Mouse (Mus musculus) bone marrow macrophage, adult 2 months (primary cell): ENCODE data around the gene Rpl36. TPM values are rescaled to one million over a fixed set of nuclear protein-coding genes. Genes with fewer than 3 reads are reported as not detected.
"Not testable (repeated sequence)": the region's sequence is repeated elsewhere in the genome, so short reads cannot be mapped to it uniquely, and the experiment has no call there.

Experiments
- H3K27ac ChIP-seq: 2 replicates; pipeline ENCODE4 v1.5.1; 2012; ENCODE audit warnings: low read depth, low read length; ENCODE audit not compliant: insufficient read depth
- H3K4me1 ChIP-seq: 2 replicates; pipeline ENCODE4 v1.6.1; 2012; ENCODE audit warnings: low read length; ENCODE audit not compliant: control insufficient read depth, insufficient read depth
- H3K4me3 ChIP-seq: 2 replicates; pipeline ENCODE4 v1.5.1; 2012; ENCODE audit warnings: mild to moderate bottlenecking, low read length, moderate library complexity; ENCODE audit not compliant: insufficient read depth
- CTCF ChIP-seq: IDR thresholded peaks from 2 replicates; pipeline ENCODE4 v1.5.1; 2012; ENCODE audit warnings: low read depth, mild to moderate bottlenecking, low read length, moderate library complexity
- POLR2A ChIP-seq: IDR thresholded peaks from 2 replicates; pipeline ENCODE4 v1.6.1; 2012; ENCODE audit warnings: mild to moderate bottlenecking, low read depth, low read length, borderline replicate concordance
- polyA plus RNA-seq: library from polyadenylated mRNA; stranded (reverse); fragments of >200 nt; gene quantifications from 2 replicates; pipeline ENCODE4 v1.2.4, GENCODE M21; 2012; ENCODE audit not compliant: missing spikeins, insufficient read depth, insufficient read length

The Rpl36 gene
- polyA plus RNA-seq, 1 experiment, result 507 TPM

DNA sequence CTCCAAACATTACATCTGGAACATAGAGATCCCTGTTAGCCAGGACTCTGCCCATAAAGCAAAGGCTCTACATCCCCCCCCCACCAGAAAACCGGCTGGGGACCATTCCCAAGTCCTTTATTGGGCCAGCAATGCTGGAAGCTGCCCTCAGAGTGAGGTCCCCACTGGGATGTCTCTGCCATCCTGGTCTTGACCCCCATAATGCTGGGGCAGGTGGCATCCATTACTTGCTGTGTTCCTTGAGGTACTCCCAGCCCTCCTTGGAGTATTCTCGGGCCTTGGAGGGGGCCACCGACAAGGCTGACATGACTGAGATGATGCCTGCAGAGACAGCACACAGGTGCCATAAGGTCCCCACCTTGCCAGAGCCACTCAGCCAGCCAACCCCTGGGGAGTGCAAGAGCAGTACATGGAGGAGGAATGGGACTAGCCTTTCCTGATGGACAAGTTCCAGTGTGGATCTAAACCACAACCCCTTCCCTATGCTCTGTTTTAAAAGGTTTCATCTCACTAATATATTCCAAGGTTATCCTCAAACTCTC lies 5.6 kb upstream of the Rpl36 start:
- Histone ChIP-seq H3K4me3 (no peak overlapping the region), H3K27ac (no peak overlapping the region), H3K4me1 (peaks cover 19% of the 10 kb centered on the region)
- TF ChIP-seq POLR2A (no peak), CTCF (no peak)

DNA sequence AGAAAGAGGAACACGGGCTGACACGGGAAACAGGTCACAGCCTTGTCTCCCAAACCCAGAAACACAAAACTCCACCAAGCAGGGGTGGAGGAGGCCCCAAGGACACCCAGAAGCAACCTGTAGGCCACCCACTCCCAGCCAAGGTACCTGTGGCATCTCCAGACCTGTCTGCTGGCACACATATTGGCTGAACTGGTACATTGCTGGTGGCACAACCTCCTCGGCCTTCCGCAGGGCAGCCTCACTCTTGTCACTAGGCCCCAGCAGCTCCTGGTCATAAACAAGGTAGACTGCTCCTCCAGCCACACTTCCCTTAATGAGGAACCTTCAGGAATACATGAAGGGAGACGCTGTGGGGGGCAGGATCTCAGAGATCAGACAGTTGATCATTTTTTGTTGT lies 4.5 kb upstream of the Rpl36 start:
- H3K27ac ChIP-seq, result no peak overlapping the region; the same call in 1 of the 2 replicates
- peak overlapping the region; percentile 76 for H3K4me3 ChIP-seq
- TF ChIP-seq POLR2A (no peak), CTCF (no peak)
- peaks cover 19% of the 10 kb centered on the region for H3K4me1 ChIP-seq

- TF ChIP-seq CTCF (no peak), POLR2A (no peak)
- Histone ChIP-seq H3K4me3 (peak within 1 kb of the TSS; percentile 76), H3K4me1 (peaks cover 19% of the 10 kb centered on the region), H3K27ac (peak within 1 kb of the TSS; percentile 64)
Observed at GRCm38 (mm10) chr17:56609452-56610171, 3.6 kb upstream of the Rpl36 start, which contains the start of gene 2410015M20Rik. Gene 2410015M20Rik, minus strand, starts transcription at chr17:56609771.

DNA sequence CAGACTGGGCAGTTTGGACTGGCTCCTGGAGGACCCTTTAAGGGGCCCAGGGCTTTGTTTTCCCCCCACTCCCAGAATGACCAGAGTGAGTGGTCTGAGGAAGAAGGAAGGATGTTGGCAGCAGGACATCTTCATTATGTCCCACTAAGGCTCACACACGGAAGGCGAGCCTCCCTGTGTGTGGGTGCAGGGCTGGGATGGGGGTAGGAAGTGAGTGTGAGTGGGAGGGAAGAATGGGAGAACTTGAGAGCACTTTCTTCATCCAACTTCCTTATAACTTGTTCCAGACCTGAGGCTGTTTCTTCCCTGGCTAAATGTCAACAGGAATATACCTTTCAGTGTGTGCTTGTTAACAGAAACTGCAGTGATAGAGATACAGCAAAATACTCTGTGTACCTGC lies 1.9 kb upstream of the Rpl36 start:
- Histone ChIP-seq H3K4me3 (no peak overlapping the region), H3K4me1 (peaks cover 24% of the 10 kb centered on the region), H3K27ac (peak overlapping the region; percentile 71)
- TF ChIP-seq CTCF (no peak), POLR2A (no peak)

DNA sequence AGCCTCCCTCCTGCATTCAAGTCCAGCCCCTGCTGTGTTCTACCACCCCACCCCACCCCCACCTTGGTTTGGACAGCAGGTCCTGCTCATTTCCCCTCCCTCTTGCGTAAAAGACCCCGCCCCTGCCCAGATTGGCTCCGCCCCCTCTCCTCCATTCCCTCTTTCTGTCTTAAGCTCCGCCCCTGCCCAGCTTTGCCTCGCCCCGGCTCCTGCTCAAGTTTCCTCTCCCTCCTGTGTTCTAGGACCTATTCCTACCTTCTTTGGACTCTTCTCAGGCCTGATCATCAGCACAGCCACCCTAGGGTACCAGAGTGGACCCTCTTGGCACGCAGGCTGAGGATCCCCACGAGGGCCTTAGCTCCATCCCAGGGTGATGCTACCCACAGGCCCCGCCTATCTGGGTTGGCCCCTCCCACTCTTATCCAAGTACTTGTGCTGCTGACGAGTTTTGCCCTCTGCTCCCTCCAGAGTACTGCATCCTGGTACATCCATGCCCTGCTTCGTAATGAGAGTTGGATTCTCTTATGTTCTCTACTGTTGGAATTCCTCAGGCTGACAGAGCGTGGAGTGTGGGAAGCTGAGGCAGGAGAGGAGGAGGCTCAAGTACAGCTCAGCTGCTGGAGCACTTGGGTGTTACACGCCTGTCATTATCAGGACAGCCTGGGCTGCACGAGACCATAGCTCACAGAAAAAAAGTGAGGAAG lies 1.2 kb upstream of the Rpl36 start:
- Histone ChIP-seq H3K4me1 (peaks cover 24% of the 10 kb centered on the region), H3K27ac (peak overlapping the region; percentile 71), H3K4me3 (peak overlapping the region; percentile 38; the same call in 1 of the 2 replicates)
- TF ChIP-seq POLR2A, result no peak
- TF ChIP-seq CTCF, result no peak

GRCm38 (mm10) chr17:56612565-56612939 lies 664 bp upstream of the Rpl36 start:
- H3K4me1 ChIP-seq, result peaks cover 24% of the 10 kb centered on the region
- H3K27ac ChIP-seq, H3K4me3 ChIP-seq: not testable (repeated sequence)

DNA sequence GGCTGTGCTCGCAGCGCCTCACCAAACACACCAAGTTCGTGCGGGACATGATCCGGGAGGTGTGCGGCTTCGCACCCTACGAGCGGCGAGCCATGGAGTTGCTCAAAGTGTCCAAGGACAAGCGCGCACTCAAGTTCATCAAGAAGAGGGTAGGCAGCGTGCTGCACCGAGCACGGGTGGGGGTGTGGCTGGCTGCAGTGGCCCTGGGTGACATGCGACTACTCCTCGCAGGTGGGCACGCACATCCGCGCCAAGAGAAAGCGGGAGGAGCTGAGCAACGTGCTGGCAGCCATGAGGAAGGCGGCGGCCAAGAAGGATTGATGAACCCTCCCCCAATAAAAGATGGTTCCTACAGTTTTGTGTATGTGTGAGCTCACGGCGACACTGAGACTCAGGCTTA lies 677 bp downstream of the Rpl36 start:
- Histone ChIP-seq H3K4me3 (peak overlapping the region; percentile 93), H3K4me1 (peaks cover 24% of the 10 kb centered on the region)

DNA sequence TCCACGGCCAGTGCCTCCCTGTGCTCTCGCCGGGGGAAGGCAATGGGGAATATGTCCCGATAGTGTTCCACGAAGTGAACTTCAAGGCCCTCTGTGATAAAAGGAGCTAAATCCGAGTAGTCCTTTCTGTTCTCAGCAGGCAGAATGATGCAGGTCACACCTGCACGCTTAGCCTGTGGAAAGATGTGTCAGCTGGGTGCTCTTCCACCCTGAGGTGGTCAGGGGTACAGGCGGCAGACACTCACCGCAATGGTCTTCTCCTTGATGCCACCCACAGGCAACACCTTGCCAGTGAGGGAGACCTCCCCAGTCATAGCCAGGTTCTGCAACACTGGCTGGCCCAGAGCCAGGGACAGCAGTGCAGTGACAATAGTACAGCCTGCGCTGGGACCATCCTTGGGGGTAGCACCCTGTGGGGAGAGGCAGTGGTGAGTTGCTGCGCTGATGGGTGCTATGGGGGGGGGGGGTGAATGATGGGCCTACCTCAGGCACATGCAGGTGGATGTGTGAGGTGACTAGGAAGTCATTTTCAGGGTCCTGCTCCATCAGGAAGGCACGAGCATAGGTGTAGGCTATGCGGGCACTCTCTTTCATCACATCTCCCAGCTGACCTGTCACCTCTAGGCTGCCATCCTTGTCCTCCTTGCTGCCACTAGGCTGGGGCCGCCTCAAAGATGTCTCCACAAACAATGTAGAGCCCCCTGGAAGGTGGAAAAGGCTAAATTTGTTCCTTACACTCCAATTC lies 1.3 kb downstream of the Rpl36 start:
- Histone ChIP-seq H3K27ac (peak overlapping the region; percentile 5; the same call in 1 of the 2 replicates), H3K4me1 (peaks cover 24% of the 10 kb centered on the region), H3K4me3 (peak overlapping the region; percentile 93)
- TF ChIP-seq POLR2A (no peak), CTCF (no peak)

More for the DNA sequence above, 677 bp downstream of the Rpl36 start:
- peak overlapping the region; percentile 76 for H3K27ac ChIP-seq

- Histone ChIP-seq H3K4me1 (peaks cover 24% of the 10 kb centered on the region), H3K4me3 (peak overlapping the region; percentile 93), H3K27ac (no peak overlapping the region)
- TF ChIP-seq POLR2A (no peak), CTCF (no peak)
Observed at GRCm38 (mm10) chr17:56615136-56615784, 2.0 kb downstream of the Rpl36 start.
